In the genomic region with DNA sequence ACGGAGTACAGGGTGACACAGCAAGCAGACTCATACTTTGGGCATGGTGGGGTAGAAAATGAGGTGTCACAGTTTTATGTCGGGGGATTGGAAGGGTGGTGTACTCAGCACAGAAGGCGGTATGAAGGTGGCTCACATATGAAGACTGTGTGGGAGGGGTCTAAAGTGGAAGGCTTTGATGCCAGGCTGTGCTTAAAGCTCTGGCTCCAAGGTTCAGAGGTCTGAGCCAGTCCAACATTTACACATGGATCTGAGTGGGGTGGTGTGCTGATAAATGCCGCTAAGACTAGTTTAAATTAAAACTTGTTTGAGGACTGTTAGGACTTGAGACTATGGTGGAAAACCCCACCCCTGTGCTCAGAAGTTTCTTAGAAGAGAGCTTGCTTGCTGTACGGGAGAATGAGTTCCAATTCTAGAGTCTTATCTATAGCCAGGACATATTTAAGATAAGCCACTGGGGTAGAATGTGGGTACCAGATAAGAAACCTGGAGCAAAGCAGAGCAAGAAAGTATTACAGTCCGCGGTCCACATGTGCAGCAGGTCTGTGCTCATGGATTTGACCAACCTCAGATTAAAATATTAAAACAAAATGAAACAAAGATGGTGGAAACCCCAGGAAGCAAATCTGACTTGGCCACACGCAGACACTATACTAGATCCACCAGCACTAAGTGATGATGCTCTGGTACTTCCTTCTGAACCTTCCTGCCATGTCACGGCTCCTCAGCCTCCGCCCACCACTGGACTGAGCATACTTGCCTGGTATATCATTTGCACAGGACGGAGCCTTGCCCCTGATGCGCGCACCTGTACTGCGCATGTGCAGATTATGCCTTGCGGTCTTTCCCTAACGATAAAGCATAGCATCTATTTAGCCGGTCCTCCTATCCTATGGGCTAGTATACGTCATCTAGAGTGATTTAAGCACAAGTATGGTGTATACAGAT, we compare ENCODE assay signal across 12 mouse cellular contexts. TPM values are rescaled to one million over a fixed set of nuclear protein-coding genes. Genes with fewer than 3 reads are reported as not detected.
DNase-seq lines count a peak whose midpoint lies in the region; ATAC-seq lines count a peak whose summit lies in the region.
"Had no signal": no experiment of that assay in that cellular context is flagged by ENCODE, and none has a peak within 500 bp of the region (broad histone marks: within the 10 kb centered on the region; RNA-seq: fewer than 3 reads in every experiment).

No protein-coding gene starts in this region.

- H3K36me3 ChIP-seq in heart, embryonic 10.5 days, result no peaks in the 10 kb centered on the region
- H3K36me3 ChIP-seq in intestine, embryonic 14.5 days (ENCODE audit: control insufficient read depth, insufficient read depth, low read length), result no peaks in the 10 kb centered on the region

- peaks cover 42% of the 10 kb centered on the region for H3K4me1 ChIP-seq in heart, embryonic 10.5 days
- peaks cover 10% of the 10 kb centered on the region for H3K4me1 ChIP-seq in intestine, embryonic 14.5 days (replicated peaks; ENCODE audit: control insufficient read depth, insufficient read depth, low read length)

- H3K9ac ChIP-seq in intestine, embryonic 14.5 days (ENCODE audit: low read length), result no peak overlapping the region

- peak; percentile 75 for ATAC-seq in intestine, embryonic 14.5 days (replicated peaks; ENCODE audit: low FRiP score, low TSS enrichment, low read depth)
- peak; percentile 63 for ATAC-seq in megakaryocyte-erythroid progenitor cell, adult 5-6 weeks (replicated peaks; ENCODE audit: low FRiP score, low TSS enrichment, poor library complexity, severe bottlenecking)
- ATAC-seq: forebrain, embryonic 14.5 days had no signal

- no peaks in the 10 kb centered on the region for H3K9me3 ChIP-seq in heart, embryonic 10.5 days
- no peaks in the 10 kb centered on the region for H3K9me3 ChIP-seq in intestine, embryonic 14.5 days (ENCODE audit: control insufficient read depth, low read length)

- 68% methylated on average over 18 of the region's 18 CpGs for WGBS in heart, embryonic 10.5 days
- 78% methylated on average over 18 of the region's 18 CpGs for WGBS in intestine, embryonic 14.5 days

- no peak overlapping the region for H3K4me2 ChIP-seq in intestine, embryonic 14.5 days (ENCODE audit: low read length)

- no peaks in the 10 kb centered on the region for H3K27me3 ChIP-seq in heart, embryonic 10.5 days (ENCODE audit: insufficient read depth, poor library complexity, severe bottlenecking)
- no peaks in the 10 kb centered on the region for H3K27me3 ChIP-seq in intestine, embryonic 14.5 days (replicated peaks; ENCODE audit: control insufficient read depth, insufficient read depth, low read length)

- intact Hi-C loops in heart, postnatal 25 days (cut with DNase I), result no loop called here

- DNase-seq in heart, embryonic 10.5 days (ENCODE audit: low spot score), result peak; percentile 90
- DNase-seq in heart, postnatal 25 days (ENCODE audit: low spot score), result no peak
- DNase-seq in 416B (ENCODE audit: low read depth), result peak; percentile 74
- DNase-seq in intestine, embryonic 14.5 days (ENCODE audit: low spot score), result no peak
- DNase-seq in adipocyte (ENCODE audit: low spot score), result no peak
- no peak for DNase-seq in MN1 (ENCODE audit: low spot score)
- DNase-seq in frontal cortex, postnatal 10 days (ENCODE audit: low spot score in 2 of 2), result no peak
- DNase-seq: embryo, embryonic 11 days; heart, adult 11 months had no signal

- no peak overlapping the region for H3K4me3 ChIP-seq in heart, embryonic 10.5 days
- no peak overlapping the region for H3K4me3 ChIP-seq in intestine, embryonic 14.5 days (ENCODE audit: low read depth, low read length)

- peak overlapping the region; percentile 71; the same call in 1 of the 2 replicates for H3K27ac ChIP-seq in heart, embryonic 10.5 days
- H3K27ac ChIP-seq in intestine, embryonic 14.5 days (ENCODE audit: low read depth), result no peak overlapping the region
- H3K27ac ChIP-seq: macrophage had no signal

RNA-seq across cellular contexts. Expression of a gene that starts 48.2 kb away (rescaled TPM):
- 15.9 and 20.1 TPM in 2 replicates for polyA plus RNA-seq in heart, embryonic 10.5 days (2016; fragmentation: Nextera tagmentation; extraction: Ambion mirVana)
- 10 to 100 TPM; 97.0 to 99.4 TPM for total RNA-seq in heart, postnatal 25 days (2021)
- polyA plus RNA-seq in intestine, embryonic 14.5 days (2014; fragmentation: Nextera tagmentation; extraction: Ambion mirVana), result 24.7 and 27.9 TPM in 2 replicates
- total RNA-seq in megakaryocyte-erythroid progenitor cell, adult 5-6 weeks (2014; fragmentation: Nextera tagmentation), result 24.3 and 27.9 TPM in 2 replicates
- total RNA-seq in megakaryocyte-erythroid progenitor cell, adult 5-6 weeks (2017), result 5.1 and 9.2 TPM in 2 replicates

RNA-seq across cellular contexts. Expression of a gene that starts 48.9 kb away (rescaled TPM):
- polyA plus RNA-seq in heart, embryonic 10.5 days (2016; fragmentation: Nextera tagmentation; extraction: Ambion mirVana), result 1.4 and 1.5 TPM in 2 replicates
- total RNA-seq in heart, postnatal 25 days (2021), result 1 to 10 TPM; 1.8 to 2.0 TPM
- polyA plus RNA-seq in intestine, embryonic 14.5 days (2014; fragmentation: Nextera tagmentation; extraction: Ambion mirVana), result 2.1 and 2.4 TPM in 2 replicates
- 1.6 and 6.4 TPM in 2 replicates for total RNA-seq in megakaryocyte-erythroid progenitor cell, adult 5-6 weeks (2014; fragmentation: Nextera tagmentation)
- 2.5 and 8.8 TPM in 2 replicates for total RNA-seq in megakaryocyte-erythroid progenitor cell, adult 5-6 weeks (2017)

Comparison
In these comparisons a context has a peak if more than half of its experiments do, and no peak if none do; other contexts are left out.
1. DNase-seq: peak in heart, embryonic 10.5 days (single experiment) and 416B (single experiment); none in heart, postnatal 25 days (single experiment), intestine, embryonic 14.5 days (single experiment), adipocyte (single experiment), MN1 (single experiment) and frontal cortex, postnatal 10 days (0 of 2).